Comparison of ENCODE assay signal across 8 mouse cellular contexts in genomic region chr4:148804137-148804779, GRCm38 (mm10). TPM values are rescaled to one million over a fixed set of nuclear protein-coding genes. Genes with fewer than 3 reads are reported as not detected.
A peak's percentile ranks its signal among the peaks of the same experiment; 100 is the strongest.
DNase-seq lines count a peak whose midpoint lies in the region; ATAC-seq and TF ChIP-seq lines count a peak whose summit lies in the region.

Gene Casz1 (plus strand): TSS chr4:148804429.

- H3K9me3 ChIP-seq in hindbrain, embryonic 11.5 days (ENCODE audit: control insufficient read depth, low read length) = no peaks in the 10 kb centered on the region
- H3K9me3 ChIP-seq in lung, embryonic 14.5 days (ENCODE audit: low read depth, low read length) = no peaks in the 10 kb centered on the region

- peak; percentile 73 for ATAC-seq in hindbrain, embryonic 11.5 days (ENCODE audit: low FRiP score)
- peak; percentile 86 for ATAC-seq in lung, embryonic 14.5 days (ENCODE audit: insufficient read depth)

- under 1% methylated on average over 61 of the region's 68 CpGs for WGBS in hindbrain, embryonic 11.5 days
- under 1% methylated on average over 68 of the region's 68 CpGs for WGBS in lung, embryonic 14.5 days

- H3K9ac ChIP-seq in hindbrain, embryonic 11.5 days (ENCODE audit: low read depth, low read length) = peak within 1 kb of the TSS; percentile 63
- H3K9ac ChIP-seq in lung, embryonic 14.5 days = peak within 1 kb of the TSS; percentile 56

- peaks cover 5% of the 10 kb centered on the region for H3K4me1 ChIP-seq in hindbrain, embryonic 11.5 days (replicated peaks; ENCODE audit: control insufficient read depth, insufficient read depth, low read length)
- no peaks in the 10 kb centered on the region for H3K4me1 ChIP-seq in lung, embryonic 14.5 days (ENCODE audit: insufficient read depth)

- H3K27me3 ChIP-seq in hindbrain, embryonic 11.5 days (ENCODE audit: control insufficient read depth, insufficient read depth, low read length) = peaks cover 56% of the 10 kb centered on the region
- peaks cover 52% of the 10 kb centered on the region for H3K27me3 ChIP-seq in lung, embryonic 14.5 days (ENCODE audit: insufficient read depth, low read length)

- no peak; the same call in 1 of the 2 replicates for TF ChIP-seq CTCF in lung, embryonic 14.5 days (IDR thresholded peaks at IDR 0.05; ENCODE audit: low read depth)

- H3K27ac ChIP-seq in hindbrain, embryonic 11.5 days (ENCODE audit: low read depth, low read length) = peak within 1 kb of the TSS; percentile 62
- H3K27ac ChIP-seq in lung, embryonic 14.5 days (ENCODE audit: low read depth) = peak within 1 kb of the TSS; percentile 67; the same call in 1 of the 2 replicates

- H3K36me3 ChIP-seq in hindbrain, embryonic 11.5 days (ENCODE audit: control insufficient read depth, insufficient read depth, low read length) = no peaks in the 10 kb centered on the region
- no peaks in the 10 kb centered on the region for H3K36me3 ChIP-seq in lung, embryonic 14.5 days (ENCODE audit: insufficient read depth)

- peak; percentile 94 for DNase-seq in R1 (ENCODE audit: low read depth, low spot score)
- peak; percentile 92 to 95 for DNase-seq in cerebellum, postnatal 10 days
- DNase-seq in frontal cortex, postnatal 14 days (ENCODE audit: low spot score in 2 of 2) = peak; percentile 77 to 78
- peak; percentile 94 for DNase-seq in hindbrain, embryonic 11.5 days (ENCODE audit: low spot score)
- peak; percentile 62 for DNase-seq in layer of hippocampus, adult 9-11 months
- DNase-seq in lung, embryonic 14.5 days = peak; percentile 97
- DNase-seq in retina, adult 2 months (ENCODE audit: low read depth, low spot score) = peak; percentile 91
- no peak for DNase-seq in natural killer cell, adult 2 months (ENCODE audit: low spot score in 2 of 2)

- peak within 1 kb of the TSS; percentile 98 for H3K4me2 ChIP-seq in hindbrain, embryonic 11.5 days (replicated peaks; ENCODE audit: low read depth, low read length)
- H3K4me2 ChIP-seq in lung, embryonic 14.5 days = peak within 1 kb of the TSS; percentile 99

- H3K4me3 ChIP-seq in hindbrain, embryonic 11.5 days (ENCODE audit: low read depth, low read length) = peak within 1 kb of the TSS; percentile 66
- peak within 1 kb of the TSS; percentile 65 for H3K4me3 ChIP-seq in lung, embryonic 14.5 days (ENCODE audit: low read depth, low read length)

RNA-seq across cellular contexts. Expression of gene Casz1, which starts in this region (rescaled TPM):
- polyA plus RNA-seq in hindbrain, embryonic 11.5 days (2014; fragmentation: Nextera tagmentation; extraction: Ambion mirVana) = 6.4 and 7.8 TPM in 2 replicates
- polyA plus RNA-seq in lung, embryonic 14.5 days (2014; fragmentation: Nextera tagmentation; extraction: Ambion mirVana) = 6.9 and 8.3 TPM in 2 replicates

Comparison
In these comparisons a context has a peak if more than half of its experiments do, and no peak if none do; other contexts are left out.
1. DNase-seq: peak in R1 (single experiment), cerebellum, postnatal 10 days (2 of 2), frontal cortex, postnatal 14 days (2 of 2), hindbrain, embryonic 11.5 days (single experiment), layer of hippocampus, adult 9-11 months (single experiment), lung, embryonic 14.5 days (single experiment) and retina, adult 2 months (single experiment); none in natural killer cell, adult 2 months (0 of 2).